Mouse (Mus musculus): Measurements from ENCODE around the gene Tpo.
A peak's percentile ranks its signal among the peaks of the same experiment; 100 is the strongest.

Gene Tpo

GRCm38 (mm10) chr12:30069321-30069720 is 63.1 kb downstream of the Tpo start:
- no peak for DNase-seq

- DNase-seq = no peak
These were observed 64.6 kb downstream of the Tpo start for GRCm38 (mm10) chr12:30067806-30068205.

GRCm38 (mm10) chr12:30062118-30062505 is 70.3 kb downstream of the Tpo start:
- DNase-seq = no peak

GRCm38 (mm10) chr12:30061503-30062117 is 70.8 kb downstream of the Tpo start:
- no peak for DNase-seq

GRCm38 (mm10) chr12:30058044-30058443 is 74.4 kb downstream of the Tpo start:
- no peak for DNase-seq

- no peak for DNase-seq
These were observed 77.5 kb downstream of the Tpo start for GRCm38 (mm10) chr12:30054761-30055540.

- DNase-seq = peak; percentile 74
These were observed 82.2 kb downstream of the Tpo start for GRCm38 (mm10) chr12:30050235-30050634.

- no peak for DNase-seq
These were observed 82.6 kb downstream of the Tpo start for GRCm38 (mm10) chr12:30049818-30050217.

GRCm38 (mm10) chr12:30048848-30049247 is 83.6 kb downstream of the Tpo start:
- no peak for DNase-seq

- DNase-seq = peak; percentile 74
These were observed 92.3 kb downstream of the Tpo start for GRCm38 (mm10) chr12:30040150-30040549.

GRCm38 (mm10) chr12:30039565-30039964 is 92.9 kb downstream of the Tpo start:
- DNase-seq = peak; percentile 66

- no peak for DNase-seq
These were observed 95.8 kb downstream of the Tpo start for GRCm38 (mm10) chr12:30036569-30037055.

GRCm38 (mm10) chr12:30035841-30036568 is 96.4 kb downstream of the Tpo start:
- no peak for DNase-seq

- no peak for DNase-seq
These were observed 97.0 kb downstream of the Tpo start for GRCm38 (mm10) chr12:30035406-30035805.

- DNase-seq = no peak
These were observed 97.7 kb downstream of the Tpo start for GRCm38 (mm10) chr12:30034681-30035080.

- DNase-seq = peak; percentile 51
These were observed 101.9 kb downstream of the Tpo start for GRCm38 (mm10) chr12:30030571-30030970.

- no peak for DNase-seq
These were observed 103.3 kb downstream of the Tpo start for GRCm38 (mm10) chr12:30029111-30029510.

- DNase-seq = peak; percentile 58
These were observed 104.6 kb downstream of the Tpo start for GRCm38 (mm10) chr12:30027721-30028340.

GRCm38 (mm10) chr12:30024264-30024825 is 108.1 kb downstream of the Tpo start:
- no peak for DNase-seq

- DNase-seq = peak; percentile 48
These were observed 108.9 kb downstream of the Tpo start for GRCm38 (mm10) chr12:30023491-30023890.

GRCm38 (mm10) chr12:30020447-30020846 is 112.0 kb downstream of the Tpo start:
- DNase-seq = no peak

GRCm38 (mm10) chr12:30017131-30017530 is 115.3 kb downstream of the Tpo start:
- DNase-seq = no peak

- no peak for DNase-seq
These were observed 116.9 kb downstream of the Tpo start for GRCm38 (mm10) chr12:30015501-30015900.

Measured in lung, postnatal 36 days (tissue).